Mouse (Mus musculus): ENCODE data around the gene Rspo1.

DNA sequence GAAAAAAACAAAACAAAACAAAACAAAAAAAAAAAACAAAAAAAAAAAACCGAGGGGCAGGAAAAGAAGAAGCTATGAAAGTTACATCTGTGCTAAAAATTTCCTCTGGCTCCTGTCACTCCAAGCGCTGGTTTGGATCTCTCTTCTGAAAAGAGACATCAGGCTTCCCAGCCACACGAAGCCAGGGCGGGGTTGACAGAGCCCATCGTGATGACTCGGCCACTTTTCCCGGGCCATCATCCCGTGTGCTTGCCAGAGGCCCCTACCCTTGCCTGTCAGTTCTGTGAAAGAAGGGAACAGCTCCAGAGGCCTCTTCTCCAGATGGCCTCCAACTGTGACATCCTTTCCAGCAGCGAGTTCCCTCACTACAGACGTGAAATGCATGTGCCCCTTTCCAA, 35.2 kb upstream of the Rspo1 start:
- TF ChIP-seq POLR2A (IDR thresholded peaks at IDR 0.05; ENCODE audit: borderline replicate concordance, extremely low read depth, insufficient read depth, insufficient read length, poor library complexity, severe bottlenecking) (no peak), CTCF (IDR thresholded peaks at IDR 0.05; ENCODE audit: borderline replicate concordance, extremely low read depth, insufficient read depth, insufficient read length) (no peak)

All from brain, embryonic 14.5 days (tissue).